Comparison of ENCODE assay signal across 27 mouse cellular contexts in genomic region chr3:131818806-131819205, GRCm38 (mm10).
A peak's percentile ranks its signal among the peaks of the same experiment; 100 is the strongest.
DNase-seq lines count a peak whose midpoint lies in the region; ATAC-seq lines count a peak whose summit lies in the region.
"Had no signal": no experiment of that assay in that cellular context is flagged by ENCODE, and none has a peak within 500 bp of the region (broad histone marks: within the 10 kb centered on the region; RNA-seq: fewer than 3 reads in every experiment).

No protein-coding gene starts in this region.

- no peak overlapping the region for H3K4me3 ChIP-seq in kidney, embryonic 16.5 days (ENCODE audit: low read length)

- no peak overlapping the region for H3K9ac ChIP-seq in kidney, embryonic 16.5 days (replicated peaks; ENCODE audit: low read length)

- H3K4me2 ChIP-seq in kidney, embryonic 16.5 days (replicated peaks; ENCODE audit: low read depth, low read length) = no peak overlapping the region

- no peaks in the 10 kb centered on the region for H3K27me3 ChIP-seq in kidney, embryonic 16.5 days (ENCODE audit: insufficient read depth, low read length)
- H3K27me3 ChIP-seq: CH12.LX, Patski had no signal

- H3K9me3 ChIP-seq in kidney, embryonic 16.5 days (ENCODE audit: low read length) = no peaks in the 10 kb centered on the region

- H3K27ac ChIP-seq in kidney, embryonic 16.5 days (ENCODE audit: low read length) = no peak overlapping the region

- no peaks in the 10 kb centered on the region for H3K36me3 ChIP-seq in kidney, embryonic 16.5 days (ENCODE audit: insufficient read depth, low read length)
- H3K36me3 ChIP-seq: G1E had no signal

- WGBS in kidney, embryonic 16.5 days = 81% methylated on average over 1 of the region's 1 CpGs

- no peak for ATAC-seq in kidney, embryonic 16.5 days (ENCODE audit: low FRiP score, low TSS enrichment)
- ATAC-seq: activated CD4-positive, CD25-positive, alpha-beta regulatory T cell, adult 4 months; CD4-positive, CD25-positive, alpha-beta regulatory T cell, adult 4 months; Patski had no signal

- no peaks in the 10 kb centered on the region for H3K4me1 ChIP-seq in kidney, embryonic 16.5 days (ENCODE audit: insufficient read depth, low read length)

- DNase-seq in 3134 (ENCODE audit: extremely low read depth, insufficient read length, low spot score) = peak; percentile 15
- DNase-seq in 3T3-L1 (ENCODE audit: low read depth, low spot score) = peak; percentile 75
- peak; percentile 20 for DNase-seq in Muller cell, postnatal 12 days (ENCODE audit: inconsistent ontology term)
- DNase-seq in NIH3T3 (ENCODE audit: low read depth) = peak; percentile 74
- no peak for DNase-seq in kidney, postnatal 10 days
- DNase-seq in MN1 (ENCODE audit: low spot score) = no peak
- DNase-seq in urinary bladder, adult 18-20 months (ENCODE audit: low spot score in 2 of 2) = no peak
- DNase-seq: adrenal gland, adult 2 months; adrenal gland, adult 8-10 months; adrenal gland, postnatal 10 days; adrenal gland, postnatal 14 days; adrenal gland, postnatal 25 days; adrenal gland, postnatal 36 days; B cell, adult 2 months; cerebellum, adult 11 months; cerebellum, adult 11-12 months; cerebellum, adult 18-20 months; cerebellum, adult 2 months; cerebellum, adult 8-10 months; cerebellum, adult 9-10 months; cerebellum, adult 9-11 months had no signal

Comparison
In these comparisons a context has a peak if more than half of its experiments do, and no peak if none do; other contexts are left out.
1. DNase-seq: peak in 3134 (single experiment), 3T3-L1 (single experiment), Muller cell, postnatal 12 days (single experiment) and NIH3T3 (single experiment); none in kidney, postnatal 10 days (single experiment), MN1 (single experiment) and urinary bladder, adult 18-20 months (0 of 2).